Mouse (Mus musculus) T-cell, adult 2 months (primary cell): ENCODE data around the gene Efcab5.

Source experiments
- DNase-seq: peaks from one replicate; pipeline ENCODE4 v3.0.0; 2022; ENCODE audit warnings: low spot score

Gene Efcab5

GRCm38 (mm10) chr11:77188868-77189267, at the start of gene Efcab5:
Efcab5 (minus strand) TSS chr11:77188968.
- no peak for DNase-seq

DNA sequence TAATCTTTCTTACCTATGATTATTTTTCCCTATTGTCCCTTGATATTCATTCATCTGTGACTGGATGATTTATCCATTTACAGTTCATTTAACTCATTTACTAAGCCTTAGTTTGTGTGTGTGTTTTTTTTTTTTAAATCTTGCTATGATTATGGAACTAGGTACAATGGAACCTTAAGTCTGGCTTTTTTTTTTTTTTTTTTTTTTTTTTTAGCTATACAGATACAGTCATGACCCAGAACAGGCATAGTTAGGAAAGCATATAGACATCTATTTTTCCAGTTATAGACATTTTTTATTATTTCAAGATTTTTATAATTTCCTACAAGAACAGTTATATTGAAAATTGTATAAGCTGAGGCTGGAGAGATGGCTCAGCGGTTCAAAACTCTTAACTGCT, 46.5 kb upstream of the Efcab5 start:
- no peak for DNase-seq

DNA sequence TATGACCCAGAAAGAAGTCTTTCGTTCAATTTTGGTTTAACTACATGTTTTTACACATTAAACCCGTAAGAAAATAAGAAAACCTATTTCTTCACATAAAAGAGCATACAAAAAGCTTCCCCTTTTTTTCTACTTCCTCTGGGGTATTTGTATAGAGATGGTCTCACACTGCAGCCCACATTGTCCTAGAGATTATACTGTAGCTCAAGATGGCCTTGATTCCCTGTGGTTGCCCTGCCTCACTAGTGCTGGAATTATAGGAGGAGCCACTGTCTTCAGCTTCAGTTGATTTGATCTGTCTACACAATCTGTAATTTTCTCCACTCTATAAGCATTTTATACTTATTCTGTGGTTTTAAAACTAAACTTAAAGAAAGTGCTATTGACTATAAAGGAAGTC, 42.7 kb upstream of the Efcab5 start:
- no peak for DNase-seq

DNA sequence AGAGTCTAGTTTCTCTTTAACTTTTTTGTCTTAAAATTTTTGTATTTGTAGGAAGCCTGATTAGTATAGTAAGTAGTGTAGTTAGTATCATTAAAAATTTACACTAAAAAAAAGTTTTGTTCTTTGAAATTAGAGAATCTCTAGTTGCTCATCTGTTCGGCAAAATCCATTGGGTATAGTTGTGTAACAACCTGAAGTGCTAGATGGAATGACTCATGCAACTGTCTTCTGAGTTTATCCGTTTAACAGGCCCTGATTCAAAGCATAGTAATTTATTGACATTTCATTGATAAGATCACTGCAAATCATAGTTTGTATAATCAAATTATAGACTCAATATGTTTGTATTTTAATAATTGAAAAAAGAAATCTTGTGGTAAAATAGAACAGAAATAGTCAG, 42.0 kb upstream of the Efcab5 start:
- no peak for DNase-seq

DNA sequence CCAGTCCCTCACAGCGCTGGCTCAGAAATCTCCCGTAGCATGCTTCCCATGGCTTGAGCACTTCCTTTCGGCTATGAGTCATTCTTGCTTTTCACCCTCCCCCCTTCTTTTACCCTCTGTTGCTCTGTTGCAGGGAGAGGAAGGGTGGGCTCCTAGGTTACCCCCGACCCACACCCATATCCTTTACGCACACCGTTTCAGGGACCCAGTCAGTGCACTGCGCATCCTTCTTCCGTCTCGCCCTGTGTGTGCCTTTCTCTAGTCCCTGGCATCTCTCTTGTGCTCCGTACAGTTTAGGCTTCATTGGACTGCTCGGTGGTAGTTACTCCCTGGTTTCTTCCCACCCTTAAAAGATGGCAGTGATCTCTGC, 28.0 kb upstream of the Efcab5 start:
- DNase-seq: peak; percentile 45

DNA sequence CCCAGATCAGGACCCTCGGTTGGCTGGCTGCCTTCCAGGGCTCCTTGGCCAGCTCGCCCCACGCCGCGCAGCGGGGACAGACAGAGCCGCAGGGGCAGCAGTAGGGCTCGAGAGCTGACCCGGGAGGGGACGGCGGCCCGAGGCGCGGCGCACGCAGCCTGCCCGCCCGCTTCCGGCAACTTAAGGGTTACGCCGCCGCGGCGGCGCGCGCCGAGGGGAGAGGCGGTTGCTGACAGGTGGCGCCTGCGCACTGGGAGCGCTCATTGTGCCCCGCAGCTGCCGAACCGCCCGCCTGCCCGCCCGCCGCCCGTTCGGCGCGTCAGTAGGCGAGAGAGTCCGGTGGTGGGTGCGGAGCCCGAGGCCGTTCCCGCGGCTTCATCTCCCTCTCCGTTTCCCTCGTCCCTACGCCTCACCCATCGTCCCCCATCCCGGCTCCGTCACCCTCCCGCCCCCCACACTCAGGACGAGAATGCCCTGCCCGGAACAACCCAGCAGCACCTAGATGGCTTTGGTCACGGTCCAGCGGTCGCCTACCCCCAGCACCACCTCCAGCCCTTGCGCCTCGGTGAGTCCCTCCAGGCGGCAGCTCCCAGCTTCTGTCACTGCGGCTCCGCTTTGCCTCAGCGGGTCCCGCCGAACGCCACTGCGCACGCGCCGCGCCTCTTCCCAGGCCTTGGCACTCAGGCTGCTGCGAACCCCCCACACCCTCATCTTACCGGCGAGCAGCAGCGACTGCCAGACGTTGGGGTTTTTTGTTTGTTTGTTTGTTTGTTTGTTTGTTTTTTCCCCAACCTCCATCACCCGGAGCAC, 27.4 kb upstream of the Efcab5 start, which contains the start of gene Ssh2:
Ssh2 (plus strand) TSS at position 337 of the 810 bp plus-strand sequence.
- DNase-seq: peak; percentile 82

DNA sequence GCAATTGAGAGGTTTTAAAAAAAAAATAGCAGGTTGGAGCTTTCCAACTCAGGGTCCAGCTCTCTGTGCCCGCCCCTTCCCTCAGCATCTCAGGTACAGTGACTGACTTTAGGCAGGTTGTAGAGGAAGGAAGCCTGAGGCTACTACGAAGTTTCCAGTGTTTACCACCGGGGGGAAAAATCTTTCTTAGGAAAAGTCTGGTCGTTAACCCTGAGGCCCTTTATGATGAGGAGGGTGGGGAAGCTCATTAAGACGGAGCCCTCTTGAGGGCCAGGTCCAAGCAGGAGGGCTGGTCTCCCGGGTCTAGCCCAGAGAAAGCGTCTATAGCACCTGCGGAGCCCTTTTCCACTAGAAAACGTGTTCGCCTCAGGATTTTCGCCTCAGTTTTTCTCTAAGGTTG, 26.7 kb upstream of the Efcab5 start:
- no peak for DNase-seq

GRCm38 (mm10) chr11:77214755-77215154, 26.0 kb upstream of the Efcab5 start:
- DNase-seq: peak; percentile 81

GRCm38 (mm10) chr11:77214142-77214692, 25.4 kb upstream of the Efcab5 start:
- DNase-seq: no peak

- DNase-seq: no peak
These were observed 11.9 kb upstream of the Efcab5 start for GRCm38 (mm10) chr11:77200703-77201102.

- DNase-seq: no peak
These were observed 10.9 kb upstream of the Efcab5 start for GRCm38 (mm10) chr11:77199636-77200035.

- DNase-seq: peak; percentile 12
These were observed 7.7 kb upstream of the Efcab5 start for GRCm38 (mm10) chr11:77196181-77197143.

GRCm38 (mm10) chr11:77195360-77196109, 6.8 kb upstream of the Efcab5 start:
- no peak for DNase-seq

GRCm38 (mm10) chr11:77194762-77195161, 6.0 kb upstream of the Efcab5 start:
- DNase-seq: no peak

GRCm38 (mm10) chr11:77193941-77194553, 5.3 kb upstream of the Efcab5 start:
- DNase-seq: no peak

- DNase-seq: no peak
These were observed 4.6 kb upstream of the Efcab5 start for GRCm38 (mm10) chr11:77193410-77193809.

GRCm38 (mm10) chr11:77184926-77185325, 3.8 kb downstream of the Efcab5 start:
- no peak for DNase-seq

GRCm38 (mm10) chr11:77182616-77183015, 6.2 kb downstream of the Efcab5 start:
- no peak for DNase-seq

GRCm38 (mm10) chr11:77182041-77182440, 6.7 kb downstream of the Efcab5 start:
- DNase-seq: no peak

- no peak for DNase-seq
These were observed 7.2 kb downstream of the Efcab5 start for GRCm38 (mm10) chr11:77181528-77181927.

GRCm38 (mm10) chr11:77180886-77181285, 7.9 kb downstream of the Efcab5 start:
- no peak for DNase-seq
